Mouse (Mus musculus) embryonic fibroblast, embryonic 13.5 days (primary cell): ENCODE data around the gene Foxred2.

Experiments
- CTCF ChIP-seq: IDR thresholded peaks from 2 replicates; pipeline ENCODE4 v1.5.1; 2011; ENCODE audit warnings: mild to moderate bottlenecking, control low read depth, low read length, moderate library complexity, borderline replicate concordance; ENCODE audit not compliant: insufficient read depth
- POLR2A ChIP-seq: IDR thresholded peaks from 2 replicates; pipeline ENCODE4 v1.6.1; 2011; ENCODE audit warnings: low read depth, mild to moderate bottlenecking, control low read depth, low read length, moderate library complexity

- TF ChIP-seq CTCF, result no peak
- TF ChIP-seq POLR2A, result no peak
Measured at GRCm38 (mm10) chr15:77923267-77924035, 33.1 kb downstream of the Foxred2 start.
